Mouse (Mus musculus) adipocyte (in vitro differentiated cells): Measurements from ENCODE around the gene Kif2c.

Experiments
- DNase-seq: peaks from one replicate; pipeline ENCODE4 v3.0.0-alpha.2; 2016; ENCODE audit warnings: low spot score

Gene Kif2c

DNA sequence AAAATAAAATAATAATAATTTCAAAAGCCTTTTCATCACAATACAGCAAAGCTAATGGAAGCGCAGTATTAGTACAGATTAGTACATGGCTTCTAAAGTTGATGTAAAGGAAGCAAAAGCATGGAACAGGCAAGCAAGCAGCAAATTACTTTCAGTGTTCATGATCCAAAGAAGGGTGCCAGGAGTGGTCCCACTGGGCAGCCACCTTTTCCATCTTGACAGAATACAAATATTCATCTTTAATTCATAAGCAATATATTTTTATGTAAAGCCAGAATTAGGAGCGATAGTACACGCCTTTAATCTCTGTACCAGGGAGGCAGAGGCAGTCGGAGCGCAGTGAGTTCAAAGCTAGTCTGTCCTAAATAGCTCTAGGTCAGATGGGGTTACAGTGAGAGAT lies 62.8 kb downstream of the Kif2c start:
- DNase-seq = no peak

DNA sequence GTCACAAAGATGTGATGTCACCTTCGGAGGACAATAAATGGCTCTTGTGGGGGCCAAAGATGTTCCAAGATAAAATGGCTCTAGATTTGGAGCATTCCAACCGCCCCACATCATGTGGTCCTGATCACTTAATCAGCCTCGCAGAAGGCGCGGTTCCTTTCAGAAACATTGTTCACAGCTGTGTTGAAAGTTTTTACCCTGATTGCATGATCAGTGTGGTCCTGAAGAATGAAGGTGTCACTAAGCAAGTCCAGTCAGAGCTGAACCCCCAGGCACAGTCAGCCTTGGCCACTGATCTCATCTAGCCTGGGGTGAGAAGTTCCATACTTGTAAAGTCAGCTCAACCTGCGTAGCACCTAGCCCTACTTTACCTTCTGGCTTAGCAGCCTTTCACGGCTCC lies 64.5 kb downstream of the Kif2c start:
- DNase-seq = no peak

DNA sequence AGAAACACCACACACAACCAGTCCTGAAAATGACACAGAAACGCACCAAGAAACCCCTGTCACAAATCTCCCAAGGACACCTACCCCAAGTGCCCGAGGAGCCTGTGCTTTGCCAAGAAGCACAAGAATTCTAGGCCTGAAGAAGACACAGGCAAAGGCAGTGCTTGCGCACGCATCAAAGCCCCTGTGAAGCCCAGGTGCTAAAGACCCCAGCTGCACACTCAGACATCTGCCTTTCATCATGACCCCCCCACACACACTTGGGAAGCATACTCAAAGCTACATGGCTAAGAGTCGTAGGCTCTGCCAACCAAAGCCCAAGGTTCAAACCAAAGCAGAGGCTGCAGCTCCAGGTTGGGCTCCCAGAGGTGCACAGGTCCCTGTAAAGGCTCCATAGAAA lies 66.8 kb downstream of the Kif2c start:
- DNase-seq = no peak

DNA sequence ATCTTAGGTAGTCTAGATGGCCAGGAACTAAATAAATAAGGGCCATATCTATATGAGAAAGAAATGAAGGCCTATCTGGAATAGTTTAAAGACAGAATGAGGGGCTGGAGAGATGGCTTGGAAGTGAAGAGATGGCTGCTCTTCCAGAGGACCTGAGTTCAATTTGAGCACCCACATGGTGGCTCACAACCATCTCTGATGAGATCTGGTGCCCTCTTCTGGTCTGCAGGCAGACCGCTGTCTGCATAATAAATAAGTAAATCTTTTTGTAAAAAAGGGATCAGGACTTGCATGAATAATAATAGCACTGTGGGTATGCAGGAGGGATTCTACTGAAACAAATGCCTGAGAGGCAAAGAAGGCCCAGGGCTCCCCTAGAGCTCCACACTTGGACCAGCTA lies 69.2 kb downstream of the Kif2c start:
- DNase-seq = no peak

DNA sequence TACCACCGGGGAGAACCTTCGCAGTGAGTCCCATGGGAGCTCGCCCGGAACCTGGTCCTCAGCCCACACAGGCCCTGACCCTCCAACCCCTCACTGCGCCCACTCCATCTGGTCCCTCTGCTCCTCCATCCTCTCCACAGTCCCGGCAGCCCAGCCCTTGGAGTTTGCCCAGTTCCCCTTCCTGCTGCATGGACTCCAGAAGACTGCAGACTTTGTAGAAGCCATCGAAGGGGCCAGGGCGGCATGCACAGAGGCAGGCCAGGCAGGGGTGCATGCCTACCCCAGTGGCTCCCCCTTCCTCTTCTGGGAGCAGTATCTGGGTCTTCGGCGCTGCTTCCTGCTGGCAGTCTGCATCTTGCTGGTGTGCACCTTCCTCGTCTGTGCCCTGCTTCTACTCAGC lies 71.5 kb downstream of the Kif2c start:
- no peak for DNase-seq

DNA sequence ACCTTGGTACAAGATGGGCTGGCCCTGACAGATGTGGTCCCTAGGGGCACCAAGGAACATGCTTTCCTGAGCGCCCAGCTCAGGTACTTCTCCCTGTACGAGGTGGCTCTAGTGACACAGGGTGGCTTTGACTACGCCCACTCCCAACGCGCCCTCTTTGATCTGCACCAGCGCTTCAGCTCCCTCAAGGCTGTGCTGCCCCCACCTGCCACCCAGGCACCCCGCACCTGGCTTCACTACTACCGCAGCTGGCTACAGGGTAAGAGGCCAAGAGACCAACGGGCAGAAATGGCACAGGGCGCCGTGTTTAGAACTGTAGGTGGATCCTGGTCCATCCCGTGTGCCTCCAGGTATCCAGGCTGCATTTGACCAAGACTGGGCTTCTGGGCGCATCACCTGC lies 72.2 kb downstream of the Kif2c start:
- no peak for DNase-seq
